Mouse (Mus musculus): ENCODE results near the gene Rtl8a.

DNA sequence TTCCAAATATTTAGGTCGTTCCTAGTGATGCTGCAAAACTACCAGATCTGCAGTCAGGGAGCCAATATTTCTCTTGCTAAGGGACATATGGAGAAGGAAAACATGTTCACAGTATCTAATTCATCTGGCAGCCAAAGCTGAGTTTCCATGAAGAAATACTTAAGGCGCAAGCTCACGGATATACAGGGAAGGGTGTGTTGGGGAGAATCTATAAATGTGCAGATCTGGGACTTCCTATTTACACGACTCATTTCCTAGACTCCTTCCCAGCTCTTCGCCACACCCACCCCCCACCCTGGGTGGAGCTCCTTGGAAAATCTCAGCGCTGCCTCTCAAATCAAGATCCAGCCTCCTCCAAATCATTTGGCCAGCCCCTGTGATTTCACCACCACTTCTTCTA, 2.4 kb upstream of the Rtl8a start:
- TF ChIP-seq POLR2A (IDR thresholded peaks at IDR 0.05; ENCODE audit: borderline replicate concordance, extremely low read depth, low read depth, low read length) = no peak
- TF ChIP-seq CTCF (IDR thresholded peaks at IDR 0.05; ENCODE audit: insufficient read depth, low read length) = no peak

Measured in lung, adult 2 months (tissue).